Mouse (Mus musculus): ENCODE measurements around the gene Carmil1.

GRCm38 (mm10) chr13:24146541-24146940 lies 134.1 kb downstream of the Carmil1 start:
- TF ChIP-seq CTCF (IDR thresholded peaks at IDR 0.05 in 2 of 3, conservative IDR thresholded peaks at IDR 0.05 in 1 of 3; ENCODE audit: control insufficient read depth in 1 of 3, insufficient read depth in 1 of 3, low read depth in 2 of 3, low read length in 3 of 3, poor library complexity in 1 of 3, severe bottlenecking in 1 of 3) = no peak
- no peak for TF ChIP-seq CHD2 (IDR thresholded peaks at IDR 0.05; ENCODE audit: low read length)
- TF ChIP-seq POLR2A (IDR thresholded peaks at IDR 0.05; ENCODE audit: control insufficient read depth in 1 of 2, insufficient read depth in 1 of 2, low read depth in 1 of 2, low read length in 2 of 2, poor library complexity in 1 of 2) = no peak

Measured in MEL (cell line).